Mouse (Mus musculus) CD4-positive, CD25-positive, alpha-beta regulatory T cell (primary cell): Measurements from ENCODE around the gene Hcfc1. TPM values are rescaled to one million over a fixed set of nuclear protein-coding genes. Genes with fewer than 3 reads are reported as not detected.

ENCODE experiments used
- polyA plus RNA-seq: library from polyadenylated mRNA; unstranded; fragments of 100-300 nt; shearing (Covaris generic); gene quantifications from one replicate; pipeline ENCODE4 v1.2.1, GENCODE M21; 2017

Hcfc1 gene
- 45.8 TPM for polyA plus RNA-seq

GRCm38 (mm10) chrX:73966248-73967176 lies at the start of gene Hcfc1:
TSS of gene Hcfc1 (minus strand) at chrX:73966357.

DNA sequence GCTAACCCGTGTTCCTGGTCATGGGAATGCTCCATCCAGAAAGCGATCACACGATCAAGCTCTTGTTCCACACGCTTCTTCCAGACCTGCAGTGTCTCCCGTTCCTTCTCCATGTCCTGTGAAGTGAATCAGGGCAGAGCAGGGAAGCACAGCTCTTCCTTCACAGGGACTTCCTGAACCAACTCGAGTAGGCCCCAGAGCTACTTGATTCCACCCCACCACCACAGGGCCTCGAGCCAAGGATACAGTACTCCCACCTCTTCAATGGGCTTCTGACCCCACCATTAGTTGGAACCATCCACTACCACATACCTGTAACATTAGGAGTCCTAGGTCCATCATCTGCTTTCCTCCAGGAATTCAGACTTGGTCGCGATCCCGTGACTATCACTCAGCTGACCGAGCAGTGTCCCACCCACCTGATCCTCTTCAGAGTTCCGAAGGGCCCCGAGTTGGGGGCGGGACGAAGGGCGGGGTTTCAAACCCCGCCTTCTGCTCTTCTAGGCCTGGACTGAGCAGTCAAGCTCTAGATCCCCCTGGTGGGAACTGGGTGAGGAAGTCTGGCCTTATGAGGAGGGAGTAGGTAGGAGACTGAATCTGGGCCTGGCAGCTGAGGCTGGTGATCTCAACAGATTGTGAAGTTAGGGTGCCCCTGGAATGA lies 35.6 kb downstream of the Hcfc1 start, which contains the start of gene Renbp:
Gene Renbp, minus strand, starts transcription at position 449 of the 661 bp plus-strand sequence.

DNA sequence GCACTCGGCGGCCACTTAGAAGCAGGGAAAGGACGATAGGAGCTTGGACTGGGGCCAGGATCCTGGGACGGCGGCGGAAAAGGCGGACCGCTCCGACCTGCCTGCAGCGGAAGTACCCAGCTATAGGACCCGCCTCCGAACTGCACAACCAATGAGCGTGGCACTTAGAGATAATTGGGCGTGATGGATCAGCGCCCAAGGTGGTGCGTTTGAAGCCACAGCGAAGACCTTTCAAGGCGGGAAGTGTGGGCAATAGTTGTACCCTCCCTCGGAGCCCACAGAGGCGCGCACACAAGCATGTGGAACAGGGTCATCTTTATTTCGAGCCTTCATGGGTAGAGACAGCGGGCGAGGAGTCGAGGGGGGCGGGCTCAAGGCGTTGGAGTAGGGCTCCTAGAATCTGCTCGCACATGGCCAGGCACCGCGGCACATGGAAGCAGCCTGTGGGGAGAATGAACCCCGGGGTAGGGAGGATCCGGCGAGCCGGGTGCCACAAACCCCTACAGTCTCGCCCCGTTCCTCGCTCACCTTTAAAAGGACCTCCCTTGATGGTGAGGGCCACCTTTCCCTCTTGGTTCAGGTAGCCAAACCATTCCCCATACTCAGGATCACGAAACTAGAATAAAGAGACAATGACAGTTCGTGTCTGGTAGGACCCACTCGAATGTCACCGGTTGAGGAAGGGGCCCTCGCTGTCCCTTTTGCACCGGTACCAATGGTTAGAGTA lies 44.2 kb downstream of the Hcfc1 start, which contains the start of the genes Arhgap4 and Naa10:
Gene Arhgap4, minus strand, starts transcription at position 48 of the 727 bp plus-strand sequence.
Gene Naa10, minus strand, starts transcription at position 122 of the 727 bp plus-strand sequence.

GRCm38 (mm10) chrX:73895719-73896118 lies 70.4 kb downstream of the Hcfc1 start, which contains the start of gene L1cam:
TSS of gene L1cam (minus strand) at chrX:73896105.

Other genes starting within 250 kb of the Hcfc1 start
- gene Abcd1, start 249.8 kb downstream of the Hcfc1 start, polyA plus RNA-seq = 36.9 TPM
- gene Plxnb3, start 209.3 kb downstream of the Hcfc1 start, polyA plus RNA-seq = not detected
- 1.3 TPM for gene Srpk3, start 192.0 kb downstream of the Hcfc1 start, polyA plus RNA-seq
- 218 TPM for gene Idh3g, start 179.5 kb downstream of the Hcfc1 start, polyA plus RNA-seq
- gene Ssr4, start 179.3 kb downstream of the Hcfc1 start, polyA plus RNA-seq = 227 TPM
- gene Pdzd4, start 141.4 kb downstream of the Hcfc1 start, polyA plus RNA-seq = 0.44 TPM
- 3.4 TPM for gene Avpr2, start 74.3 kb downstream of the Hcfc1 start, polyA plus RNA-seq
- gene L1cam, start 70.3 kb downstream of the Hcfc1 start, polyA plus RNA-seq = 9.5 TPM
- gene Arhgap4, start 44.5 kb downstream of the Hcfc1 start, polyA plus RNA-seq = 302 TPM
- gene Naa10, start 44.4 kb downstream of the Hcfc1 start, polyA plus RNA-seq = 208 TPM
- 3.9 TPM for gene Renbp, start 35.5 kb downstream of the Hcfc1 start, polyA plus RNA-seq
- 201 TPM for gene Irak1, start 57.6 kb upstream of the Hcfc1 start, polyA plus RNA-seq
- gene Opn1mw, start 161.1 kb upstream of the Hcfc1 start, polyA plus RNA-seq = not detected
- 41.3 TPM for gene Mecp2, start 169.0 kb upstream of the Hcfc1 start, polyA plus RNA-seq
- gene Tex28, start 201.5 kb upstream of the Hcfc1 start, polyA plus RNA-seq = not detected
- gene Tktl1, start 210.9 kb upstream of the Hcfc1 start, polyA plus RNA-seq = 1.2 TPM